Mouse (Mus musculus) intestine, embryonic 16.5 days (tissue): ENCODE measurements around the gene Fam219a. TPM values are rescaled to one million over a fixed set of nuclear protein-coding genes. Genes with fewer than 3 reads are reported as not detected.
A peak's percentile ranks its signal among the peaks of the same experiment; 100 is the strongest.

Source experiments
- ATAC-seq: fragments of 200-750 bp; cut with Nextera tagmentation; 2 replicates; pipeline ENCODE4 v1.8.0; 2017; ENCODE audit warnings: moderate TSS enrichment, moderate library complexity
- H3K27ac ChIP-seq: fragments of 300-500 bp; sonication (generic); 2 replicates; pipeline ENCODE4 v1.5.1; 2014; ENCODE audit warnings: mild to moderate bottlenecking, low read length
- H3K27me3 ChIP-seq: fragments of 300-500 bp; sonication (generic); replicated peaks from 2 replicates; pipeline ENCODE4 v1.6.1; 2014; ENCODE audit warnings: low read length, control low read depth, mixed read lengths; ENCODE audit not compliant: control insufficient read depth, insufficient read depth
- H3K36me3 ChIP-seq: fragments of 300-500 bp; sonication (generic); 2 replicates; pipeline ENCODE4 v1.6.1; 2014; ENCODE audit warnings: low read length, control low read depth; ENCODE audit not compliant: control insufficient read depth, insufficient read depth
- H3K4me1 ChIP-seq: fragments of 300-500 bp; sonication (generic); 2 replicates; pipeline ENCODE4 v1.6.1; 2014; ENCODE audit warnings: low read length, control low read depth, mixed read lengths; ENCODE audit not compliant: control insufficient read depth, insufficient read depth
- H3K4me2 ChIP-seq: fragments of 300-500 bp; sonication (generic); 2 replicates; pipeline ENCODE4 v1.6.1; 2014; ENCODE audit warnings: low read depth, low read length, control low read depth
- H3K4me3 ChIP-seq: fragments of 300-500 bp; sonication (generic); 2 replicates; pipeline ENCODE4 v1.5.1; 2014; ENCODE audit warnings: mild to moderate bottlenecking, low read length
- H3K9ac ChIP-seq: fragments of 300-500 bp; sonication (generic); 2 replicates; pipeline ENCODE4 v1.6.1; 2014; ENCODE audit warnings: low read depth, low read length
- H3K9me3 ChIP-seq: fragments of 300-500 bp; sonication (generic); 2 replicates; pipeline ENCODE4 v1.6.1; 2016; ENCODE audit warnings: low read length, control low read depth; ENCODE audit not compliant: control insufficient read depth
- WGBS: fragments of 180-500 bp; shearing (Covaris S2); extraction: QIAGEN DNeasy Blood & Tissue Kit; methylation state at CpG from one replicate; pipeline ENCODE4 v1.1.7; 2014; 5-methylcytosine and 5-hydroxymethylcytosine counted together
- polyA plus RNA-seq: library from polyadenylated mRNA; unstranded; fragments of >200 nt; fragmentation: Nextera tagmentation; extraction: Ambion mirVana; gene quantifications from 2 replicates; pipeline ENCODE4 v1.2.1, GENCODE M21; 2015

Fam219a gene
- polyA plus RNA-seq, 1 experiment from 2014 or later = 2.4 TPM

DNA sequence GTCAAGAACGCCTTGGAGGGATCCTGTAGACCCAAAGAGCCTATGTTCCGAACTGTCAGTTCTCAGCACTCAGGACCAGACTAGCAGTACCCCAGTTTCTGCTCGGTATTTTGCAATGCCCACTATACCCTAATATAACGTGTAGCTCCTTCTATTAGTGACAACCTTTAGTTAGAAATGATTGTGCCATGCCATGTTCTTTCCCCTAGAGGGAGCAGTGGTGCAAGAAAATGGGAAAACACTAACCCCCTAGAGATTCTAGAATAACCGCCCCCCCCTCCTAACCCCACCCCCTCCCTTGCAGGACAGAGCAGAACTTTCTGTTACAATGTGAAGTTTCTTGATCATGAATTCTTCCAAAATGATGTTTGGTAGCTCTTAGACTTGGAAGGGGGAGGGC is 65.0 kb downstream of the Fam219a start:
- peaks cover under 1% of the 10 kb centered on the region; the same call in 1 of the 2 replicates for H3K36me3 ChIP-seq
- ATAC-seq = no peak
- H3K4me2 ChIP-seq = no peak overlapping the region
- H3K4me3 ChIP-seq = no peak overlapping the region
- 74% methylated on average over 5 of the region's 5 CpGs for WGBS
- peaks cover 23% of the 10 kb centered on the region for H3K4me1 ChIP-seq
- peaks cover 17% of the 10 kb centered on the region for H3K27me3 ChIP-seq
- H3K9me3 ChIP-seq = no peaks in the 10 kb centered on the region
- H3K9ac ChIP-seq = no peak overlapping the region
- H3K27ac ChIP-seq = no peak overlapping the region

GRCm38 (mm10) chr4:41502986-41503412 is 66.3 kb downstream of the Fam219a start, which contains the start of gene AI464131:
Gene AI464131 (minus strand): TSS chr4:41503076.
- ATAC-seq = peak; percentile 94
- Histone ChIP-seq H3K9ac (peak within 1 kb of the TSS; percentile 66), H3K4me2 (peak within 1 kb of the TSS; percentile 86), H3K36me3 (peaks cover 13% of the 10 kb centered on the region), H3K4me3 (peak within 1 kb of the TSS; percentile 54), H3K4me1 (peaks cover 36% of the 10 kb centered on the region), H3K9me3 (no peaks in the 10 kb centered on the region), H3K27me3 (peaks cover 30% of the 10 kb centered on the region), H3K27ac (peak within 1 kb of the TSS; percentile 52)
- WGBS = under 1% methylated on average over 16 of the region's 18 CpGs

GRCm38 (mm10) chr4:41502171-41502940 is 67.0 kb downstream of the Fam219a start:
- Histone ChIP-seq H3K27ac (peak overlapping the region; percentile 52), H3K9ac (peak overlapping the region; percentile 66), H3K4me1 (peaks cover 39% of the 10 kb centered on the region), H3K36me3 (peaks cover 18% of the 10 kb centered on the region), H3K27me3 (peaks cover 35% of the 10 kb centered on the region), H3K4me3 (peak overlapping the region; percentile 54), H3K4me2 (peak overlapping the region; percentile 86), H3K9me3 (no peaks in the 10 kb centered on the region)
- 13% methylated on average over 20 of the region's 20 CpGs for WGBS
- ATAC-seq = peak; percentile 51

DNA sequence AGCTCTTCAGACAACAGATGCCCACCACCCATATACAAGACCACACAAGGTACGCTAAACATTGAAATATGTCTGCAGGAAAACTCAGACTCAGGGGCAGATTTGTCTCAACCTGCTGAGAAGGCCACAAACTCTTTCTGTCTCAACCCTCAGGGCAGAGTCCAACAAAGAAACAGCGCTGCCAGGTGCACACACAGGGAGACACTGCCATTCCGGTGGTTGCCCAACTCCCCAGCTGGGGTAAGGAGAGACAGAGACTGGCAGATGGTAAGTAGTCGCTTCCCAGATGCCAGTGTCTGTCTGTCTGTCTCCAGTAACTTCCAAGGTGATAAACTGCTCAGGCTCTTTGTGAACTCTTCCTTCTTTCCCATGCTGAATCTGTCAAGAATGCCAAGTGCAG is 68.6 kb downstream of the Fam219a start:
- no peak overlapping the region for H3K27ac ChIP-seq
- peak overlapping the region; percentile 6; the same call in 1 of the 2 replicates for H3K4me2 ChIP-seq
- ATAC-seq = no peak
- no peak overlapping the region for H3K4me3 ChIP-seq
- no peaks in the 10 kb centered on the region for H3K9me3 ChIP-seq
- no peak overlapping the region for H3K9ac ChIP-seq
- H3K27me3 ChIP-seq = peaks cover 39% of the 10 kb centered on the region
- WGBS = 63% methylated on average over 4 of the region's 4 CpGs
- H3K4me1 ChIP-seq = peaks cover 33% of the 10 kb centered on the region
- peaks cover 18% of the 10 kb centered on the region for H3K36me3 ChIP-seq

- 79% methylated on average over 8 of the region's 8 CpGs for WGBS
- H3K9me3 ChIP-seq = no peaks in the 10 kb centered on the region
- peaks cover 33% of the 10 kb centered on the region for H3K4me1 ChIP-seq
- H3K4me3 ChIP-seq = no peak overlapping the region
- no peak overlapping the region for H3K4me2 ChIP-seq
- H3K27ac ChIP-seq = no peak overlapping the region
- peaks cover 18% of the 10 kb centered on the region for H3K36me3 ChIP-seq
- H3K9ac ChIP-seq = no peak overlapping the region
- peaks cover 39% of the 10 kb centered on the region for H3K27me3 ChIP-seq
- ATAC-seq = no peak
These were observed 69.7 kb downstream of the Fam219a start for GRCm38 (mm10) chr4:41499619-41500018.

DNA sequence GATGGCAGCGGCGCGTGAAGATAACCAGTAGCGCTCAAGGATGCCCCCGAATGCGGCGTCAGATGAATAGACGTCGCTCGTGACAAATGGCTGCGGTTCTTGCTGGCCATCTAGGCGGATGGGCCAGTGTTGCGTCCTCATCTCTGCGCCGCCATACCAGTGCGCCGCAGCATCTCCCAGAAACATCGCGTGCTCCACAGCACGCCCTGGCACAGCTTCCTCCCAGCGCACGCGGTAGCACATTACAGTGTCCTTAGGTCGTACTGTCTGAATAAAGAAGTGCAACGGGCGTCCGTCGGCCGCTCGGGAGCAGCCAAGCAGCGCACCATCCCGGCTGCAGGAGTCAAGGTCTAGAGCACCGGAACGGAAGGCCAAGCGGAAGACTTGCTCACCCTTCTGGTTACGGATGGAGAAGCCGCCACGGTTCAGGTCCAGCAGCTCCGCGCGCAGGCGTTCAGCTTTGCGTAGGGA is 70.4 kb downstream of the Fam219a start:
- no peak overlapping the region for H3K9ac ChIP-seq
- H3K27me3 ChIP-seq = peaks cover 39% of the 10 kb centered on the region
- peak overlapping the region; percentile 33 for H3K4me3 ChIP-seq
- peak overlapping the region; percentile 40 for H3K4me2 ChIP-seq
- peaks cover 35% of the 10 kb centered on the region for H3K4me1 ChIP-seq
- no peak overlapping the region for H3K27ac ChIP-seq
- no peaks in the 10 kb centered on the region for H3K9me3 ChIP-seq
- no peak for ATAC-seq
- 27% methylated on average over 43 of the region's 43 CpGs for WGBS
- H3K36me3 ChIP-seq = peaks cover 18% of the 10 kb centered on the region

DNA sequence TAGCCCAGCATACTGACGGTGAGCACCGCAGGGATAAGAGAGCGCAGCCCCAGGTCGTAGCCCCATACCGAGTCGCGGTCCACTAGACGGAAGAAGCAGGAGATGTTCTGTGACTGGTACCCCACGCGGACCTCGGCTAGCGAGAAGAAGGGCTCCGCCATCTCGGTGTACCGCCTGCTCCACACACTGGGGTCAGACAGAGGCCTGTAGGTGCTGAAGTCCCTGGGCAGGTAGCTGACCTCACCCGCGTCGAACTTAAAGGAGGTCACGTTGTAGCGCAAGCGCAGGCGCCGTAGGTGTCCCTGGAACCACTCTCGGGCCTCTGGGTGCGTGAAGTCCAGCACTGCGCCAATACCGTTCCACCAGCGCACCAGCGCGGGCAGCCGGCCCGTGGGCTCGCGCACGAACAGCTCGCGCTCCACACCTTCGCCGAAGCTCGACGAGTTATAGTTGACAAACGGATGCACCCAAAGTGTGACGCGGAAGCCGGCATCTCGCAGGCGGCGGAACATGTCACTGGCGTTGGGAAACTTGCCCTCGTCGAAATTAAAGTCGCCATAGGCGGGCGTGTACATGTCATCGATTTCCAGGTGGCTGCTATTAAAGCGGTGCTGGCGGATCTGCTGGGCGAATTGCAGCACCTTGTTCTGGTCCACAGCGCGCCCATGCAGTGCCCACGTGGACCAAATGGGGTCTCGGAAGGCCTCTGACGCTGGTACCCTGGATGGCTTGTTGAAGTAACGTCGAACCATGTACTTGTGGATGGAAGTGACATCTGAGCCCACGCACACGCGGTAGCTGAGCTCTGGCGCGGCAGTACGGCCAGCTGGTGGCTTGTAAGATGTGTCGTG is 71.1 kb downstream of the Fam219a start:
- Histone ChIP-seq H3K9ac (no peak overlapping the region), H3K36me3 (peaks cover 18% of the 10 kb centered on the region), H3K9me3 (no peaks in the 10 kb centered on the region), H3K4me3 (peak overlapping the region; percentile 33), H3K27ac (no peak overlapping the region), H3K4me1 (peaks cover 36% of the 10 kb centered on the region), H3K27me3 (peaks cover 39% of the 10 kb centered on the region), H3K4me2 (peak overlapping the region; percentile 49)
- no peak for ATAC-seq
- WGBS = 17% methylated on average over 72 of the region's 72 CpGs

DNA sequence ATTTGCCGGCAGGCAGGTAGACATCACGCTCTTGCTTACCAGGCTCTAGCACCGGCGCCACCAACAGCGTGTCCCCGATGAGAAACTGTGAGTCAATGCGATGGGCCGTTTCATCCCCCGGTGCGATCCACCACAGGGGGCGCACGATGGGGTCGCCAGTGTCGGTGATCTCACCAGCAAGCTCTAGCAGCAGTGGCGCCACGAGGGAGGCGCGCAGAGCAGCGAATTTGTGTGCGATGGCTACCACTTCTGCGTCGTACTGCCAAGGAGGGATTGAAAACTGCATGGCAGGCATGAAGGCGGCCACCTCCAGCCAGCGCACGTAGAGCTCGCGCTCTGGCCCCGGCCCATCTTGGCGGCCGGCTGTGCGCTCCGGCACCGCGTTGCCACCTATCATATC is 71.8 kb downstream of the Fam219a start:
- Histone ChIP-seq H3K4me3 (peak overlapping the region; percentile 33), H3K36me3 (peaks cover 18% of the 10 kb centered on the region), H3K27me3 (peaks cover 39% of the 10 kb centered on the region), H3K4me2 (peak overlapping the region; percentile 49), H3K9me3 (no peaks in the 10 kb centered on the region), H3K4me1 (peaks cover 41% of the 10 kb centered on the region), H3K9ac (no peak overlapping the region), H3K27ac (no peak overlapping the region)
- no peak for ATAC-seq
- WGBS = 16% methylated on average over 34 of the region's 34 CpGs

- ATAC-seq = no peak
- H3K36me3 ChIP-seq = peaks cover 18% of the 10 kb centered on the region
- no peak overlapping the region for H3K4me3 ChIP-seq
- H3K4me2 ChIP-seq = no peak overlapping the region
- H3K4me1 ChIP-seq = peaks cover 41% of the 10 kb centered on the region
- H3K27ac ChIP-seq = no peak overlapping the region
- H3K9me3 ChIP-seq = no peaks in the 10 kb centered on the region
- no peak overlapping the region for H3K9ac ChIP-seq
- 67% methylated on average over 5 of the region's 5 CpGs for WGBS
- peaks cover 37% of the 10 kb centered on the region for H3K27me3 ChIP-seq
These were observed 72.3 kb downstream of the Fam219a start for GRCm38 (mm10) chr4:41497046-41497445.
